ENCODE assay signal across 19 mouse cellular contexts in the genomic region with DNA sequence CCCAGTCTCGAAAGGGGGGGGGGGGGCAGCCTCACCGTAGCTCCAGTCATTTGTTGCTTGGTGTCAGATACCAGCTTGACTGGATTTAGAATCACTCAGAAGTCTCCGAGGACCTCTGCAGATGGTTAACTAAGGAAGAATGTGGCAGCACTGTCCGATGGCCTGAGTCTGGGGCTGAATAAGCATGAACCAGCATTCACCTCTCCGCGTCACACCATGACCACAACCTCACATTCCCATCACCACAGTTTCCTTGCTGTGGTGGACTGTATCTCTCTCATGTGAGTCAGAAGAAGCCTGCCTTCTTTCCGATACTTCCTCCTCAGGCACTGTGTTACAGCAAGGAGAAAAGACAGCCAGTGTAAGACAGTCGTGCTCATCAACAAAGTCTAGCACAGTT. TPM values are rescaled to one million over a fixed set of nuclear protein-coding genes. Genes with fewer than 3 reads are reported as not detected.
A peak's percentile ranks its signal among the peaks of the same experiment; 100 is the strongest.
DNase-seq lines count a peak whose midpoint lies in the region; ATAC-seq lines count a peak whose summit lies in the region.
"Had no signal": no experiment of that assay in that cellular context is flagged by ENCODE, and none has a peak within 500 bp of the region (broad histone marks: within the 10 kb centered on the region; RNA-seq: fewer than 3 reads in every experiment).

No protein-coding gene starts in this region.

- no peak overlapping the region for H3K4me2 ChIP-seq in kidney, embryonic 16.5 days (replicated peaks; ENCODE audit: low read depth, low read length)
- H3K4me2 ChIP-seq: limb, embryonic 15.5 days; liver, embryonic 15.5 days; midbrain, embryonic 15.5 days had no signal

- 76% methylated on average over 8 of the region's 8 CpGs for WGBS in kidney, embryonic 16.5 days

- H3K36me3 ChIP-seq in kidney, embryonic 16.5 days (ENCODE audit: insufficient read depth, low read length), result no peaks in the 10 kb centered on the region
- H3K36me3 ChIP-seq: limb, embryonic 15.5 days; liver, embryonic 15.5 days had no signal

- H3K9ac ChIP-seq in kidney, embryonic 16.5 days (replicated peaks; ENCODE audit: low read length), result no peak overlapping the region
- H3K9ac ChIP-seq: limb, embryonic 15.5 days; liver, embryonic 15.5 days; midbrain, embryonic 15.5 days had no signal

- ATAC-seq in kidney, embryonic 16.5 days (ENCODE audit: low FRiP score, low TSS enrichment), result no peak
- peak; percentile 92 for ATAC-seq in megakaryocyte progenitor cell, adult 5-6 weeks (replicated peaks; ENCODE audit: poor library complexity)
- ATAC-seq: hindbrain, embryonic 16.5 days; intestine, embryonic 16.5 days; lung, postnatal 0 days; midbrain, embryonic 15.5 days had no signal

- H3K27me3 ChIP-seq in kidney, embryonic 16.5 days (ENCODE audit: insufficient read depth, low read length), result no peaks in the 10 kb centered on the region
- H3K27me3 ChIP-seq: limb, embryonic 15.5 days; liver, embryonic 15.5 days; midbrain, embryonic 15.5 days had no signal

- H3K4me1 ChIP-seq in kidney, embryonic 16.5 days (ENCODE audit: insufficient read depth, low read length), result peaks cover 8% of the 10 kb centered on the region

- no peak overlapping the region for H3K4me3 ChIP-seq in kidney, embryonic 16.5 days (ENCODE audit: low read length)
- H3K4me3 ChIP-seq: gastrocnemius, adult 2 months; limb, embryonic 15.5 days; liver, embryonic 15.5 days; midbrain, embryonic 15.5 days had no signal

- no peaks in the 10 kb centered on the region for H3K9me3 ChIP-seq in kidney, embryonic 16.5 days (ENCODE audit: low read length)
- H3K9me3 ChIP-seq: limb, embryonic 15.5 days; liver, embryonic 15.5 days; midbrain, embryonic 15.5 days had no signal

- intact Hi-C loops in heart, postnatal 25 days (cut with DNase I), result no loop called here

- peak; percentile 37 to 49 for DNase-seq in kidney, postnatal 36 days
- DNase-seq in c-Kit-positive CD71-negative TER-119-negative erythroid progenitor cells, embryonic 14.5 days (ENCODE audit: low read depth), result peak; percentile 44
- no peak for DNase-seq in heart, postnatal 25 days (ENCODE audit: low spot score)
- DNase-seq in spleen, postnatal 14 days (ENCODE audit: low spot score in 2 of 2), result no peak
- DNase-seq in right cerebral cortex, postnatal 25 days, result no peak
- DNase-seq: adrenal gland, postnatal 14 days; cerebellum, adult 18-20 months; cerebellum, postnatal 36 days; gastrocnemius, adult 2 months; heart, adult 11 months; heart, postnatal 4 days had no signal

- H3K27ac ChIP-seq in kidney, embryonic 16.5 days (ENCODE audit: low read length), result no peak overlapping the region
- H3K27ac ChIP-seq: gastrocnemius, adult 2 months; limb, embryonic 15.5 days; liver, embryonic 15.5 days; midbrain, embryonic 15.5 days had no signal

RNA-seq across cellular contexts. Expression of a gene that starts 12.1 kb away (rescaled TPM):
- polyA plus RNA-seq in kidney, embryonic 16.5 days (2015; fragmentation: Nextera tagmentation; extraction: Ambion mirVana), result 5.2 and 7.1 TPM in 2 replicates
- total RNA-seq in megakaryocyte progenitor cell, adult 5-6 weeks (2015), result 1.7 and 2.4 TPM in 2 replicates
- total RNA-seq in megakaryocyte progenitor cell, adult 5-6 weeks (2017), result 0.42 and 0.68 TPM in 2 replicates
- 1 to 10 TPM; 4.1 to 5.8 TPM for total RNA-seq in heart, postnatal 25 days (2021)

Comparison
In these comparisons a context has a peak if more than half of its experiments do, and no peak if none do; other contexts are left out.
1. DNase-seq: peak in kidney, postnatal 36 days (2 of 2) and c-Kit-positive CD71-negative TER-119-negative erythroid progenitor cells, embryonic 14.5 days (single experiment); none in heart, postnatal 25 days (single experiment), spleen, postnatal 14 days (0 of 2) and right cerebral cortex, postnatal 25 days (single experiment).